Mouse (Mus musculus) adrenal gland, postnatal 10 days (tissue): ENCODE data around the gene Jmjd4. TPM values are rescaled to one million over a fixed set of nuclear protein-coding genes. Genes with fewer than 3 reads are reported as not detected.

ENCODE experiments used
- DNase-seq: peaks from one replicate; pipeline ENCODE4 v3.0.0; 2021; ENCODE audit warnings: mixed read lengths
- total RNA-seq, 2 experiments: library from RNA; stranded (reverse); gene quantifications; 2 replicates each; pipeline ENCODE4 v1.2.3; 2021

Gene Jmjd4
- total RNA-seq, 2 experiments from 2014 or later, result 7.5 to 9.8 TPM

- no peak for DNase-seq
Measured at GRCm38 (mm10) chr11:59471413-59472325, 21.8 kb downstream of the Jmjd4 start.

- DNase-seq, result peak; percentile 94
Measured at GRCm38 (mm10) chr11:59472326-59472677, 22.5 kb downstream of the Jmjd4 start, which contains the start of gene Zfp867. TSS of gene Zfp867 (minus strand) at chr11:59472474.

DNA sequence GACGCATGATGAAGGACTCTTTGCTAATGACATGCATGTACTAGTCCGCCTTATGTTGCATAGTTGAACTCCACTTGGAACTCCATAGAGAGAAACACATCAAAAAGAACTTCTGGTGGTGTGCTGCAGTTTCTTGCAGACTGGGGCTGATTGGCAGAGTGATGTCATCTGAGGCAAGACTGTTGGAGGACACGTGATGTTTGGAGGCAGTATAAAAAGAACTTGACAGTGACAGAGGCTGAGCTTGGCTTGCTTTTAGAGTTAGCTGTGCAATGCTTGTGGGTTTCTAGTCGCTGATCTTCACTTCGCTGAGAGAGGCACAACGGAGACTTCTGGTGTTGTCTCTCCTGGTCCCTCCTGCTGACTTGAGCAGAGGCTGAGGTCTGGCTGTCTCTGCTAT is 27.4 kb downstream of the Jmjd4 start:
- DNase-seq, result no peak

DNA sequence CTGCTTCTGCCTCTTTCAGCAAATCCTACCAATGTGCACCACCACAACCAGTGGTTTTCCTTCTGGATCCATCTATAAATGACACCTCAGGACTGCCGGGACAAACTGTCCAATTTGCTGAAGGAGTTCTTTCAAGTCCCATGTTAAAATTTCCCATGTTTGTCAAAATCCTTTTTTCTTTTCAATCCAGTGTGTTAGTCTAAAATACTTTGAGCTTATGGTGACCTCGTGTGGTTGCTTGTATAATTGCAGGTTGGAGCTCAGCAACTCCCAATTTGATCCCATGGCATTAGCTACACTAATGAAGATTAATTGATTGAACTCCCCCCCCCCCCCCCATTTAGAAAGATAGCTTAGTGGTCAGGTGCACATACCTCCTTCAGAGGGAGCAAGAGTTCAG is 33.4 kb downstream of the Jmjd4 start:
- DNase-seq, result peak; percentile 67

DNA sequence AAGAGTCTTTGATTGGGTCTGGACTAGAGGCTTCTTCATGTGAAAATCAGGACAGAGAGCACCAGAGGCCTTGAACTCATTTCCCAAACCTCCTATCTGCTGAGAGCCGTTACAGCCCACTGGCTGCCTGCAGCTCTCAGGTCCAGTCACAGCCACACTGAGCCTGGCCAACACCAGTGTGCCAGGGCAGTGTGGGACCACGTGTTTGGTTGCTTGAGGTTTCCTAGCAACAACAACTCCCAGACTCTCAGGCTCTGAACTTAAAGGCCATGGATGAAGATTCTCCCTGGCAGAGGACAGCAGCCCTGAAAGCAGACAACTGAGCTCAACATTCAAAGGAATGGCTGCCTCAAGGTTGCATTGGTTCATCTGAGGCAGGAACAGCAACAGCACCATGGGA is 35.8 kb downstream of the Jmjd4 start:
- peak; percentile 51 for DNase-seq

- DNase-seq, result no peak
Measured at GRCm38 (mm10) chr11:59486222-59486621, 36.4 kb downstream of the Jmjd4 start.

- DNase-seq, result no peak
Measured at GRCm38 (mm10) chr11:59496672-59497310, 46.9 kb downstream of the Jmjd4 start.

DNA sequence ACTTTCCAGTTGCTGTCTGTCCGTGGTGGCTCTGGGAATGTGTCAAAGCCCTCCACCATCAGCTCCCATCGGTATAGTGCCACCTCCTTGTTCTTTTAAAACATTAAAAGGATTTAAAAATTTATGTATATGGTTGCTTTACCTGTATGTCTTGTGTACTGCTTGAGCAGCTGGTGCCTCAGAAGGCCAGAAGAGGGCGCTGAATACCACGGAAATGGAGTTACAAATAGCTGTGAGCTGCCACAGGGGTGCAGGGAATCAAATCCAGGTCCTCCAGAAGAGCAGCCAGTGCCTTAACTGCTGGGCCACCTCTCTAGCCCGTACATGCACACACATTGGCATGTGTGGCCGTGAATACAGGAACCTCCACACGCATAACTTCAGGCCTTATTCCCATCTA is 47.9 kb downstream of the Jmjd4 start:
- no peak for DNase-seq

DNA sequence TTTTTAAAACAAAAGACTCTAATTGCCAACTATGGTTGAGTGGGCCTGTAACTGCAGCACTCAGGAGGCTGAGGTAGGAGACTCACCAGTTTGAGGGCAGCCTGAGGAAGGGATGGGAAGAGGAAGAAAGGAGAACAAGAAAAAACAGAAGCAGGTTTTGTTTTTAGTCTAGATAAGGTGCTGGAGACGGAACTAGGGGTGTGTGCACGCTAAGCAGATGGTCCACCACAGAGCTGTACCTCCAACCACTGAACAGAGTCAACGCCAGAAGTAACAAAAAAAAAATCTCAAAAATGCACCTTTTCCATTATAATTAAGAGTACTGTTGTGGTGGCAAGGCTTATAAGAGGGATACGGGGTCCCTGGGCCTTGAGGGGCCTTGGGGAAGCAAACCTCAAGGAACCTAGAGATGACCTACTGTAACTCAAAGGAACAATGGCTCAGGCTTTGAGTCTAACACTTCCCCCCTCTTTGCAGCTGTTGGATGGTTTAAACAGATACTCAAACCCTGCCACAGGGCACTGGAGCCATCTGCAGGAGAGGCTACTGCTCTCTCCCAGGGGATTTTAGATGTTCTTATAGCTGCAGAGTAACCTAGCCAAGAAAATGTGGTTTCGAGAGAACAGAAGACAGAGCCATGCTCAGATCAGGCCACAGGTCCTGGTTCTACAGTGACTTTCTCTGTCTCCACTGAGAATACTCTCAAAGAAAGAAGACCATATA is 52.3 kb downstream of the Jmjd4 start:
- DNase-seq, result no peak

- peak; percentile 69 for DNase-seq
Measured at GRCm38 (mm10) chr11:59505351-59505838, 55.5 kb downstream of the Jmjd4 start.

GRCm38 (mm10) chr11:59505839-59506712 is 56.2 kb downstream of the Jmjd4 start:
- peak; percentile 93 for DNase-seq

DNA sequence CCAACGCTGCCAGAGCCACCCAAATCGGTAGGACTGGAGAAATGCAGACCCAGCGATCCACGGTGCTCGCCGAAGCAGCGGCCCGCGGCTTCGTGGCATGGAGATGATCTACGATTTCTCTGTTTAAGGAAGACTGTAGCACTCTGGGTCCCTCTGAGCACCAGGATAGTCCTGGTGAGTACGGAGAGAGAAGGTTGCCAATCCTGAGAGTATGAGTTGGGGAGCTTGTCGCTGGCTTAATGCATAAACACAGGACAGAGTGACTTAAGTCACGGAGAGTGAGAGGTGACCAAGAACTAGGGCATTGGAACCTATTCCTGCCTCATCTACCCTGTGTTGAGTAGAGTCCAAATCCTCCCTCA is 56.8 kb downstream of the Jmjd4 start:
- no peak for DNase-seq

Other genes with a start within 250 kb of the Jmjd4 start
- gene Mrpl55, start 247.6 kb upstream of the Jmjd4 start, total RNA-seq, result 10 to 100 TPM; 72.8 to 78.8 TPM
- 10 to 100 TPM; 21.2 to 21.8 TPM for gene 2310033P09Rik, start 241.7 kb upstream of the Jmjd4 start, total RNA-seq
- gene Arf1, start 221.8 kb upstream of the Jmjd4 start, total RNA-seq, result 100 to 1,000 TPM; 322 to 364 TPM
- not detected for gene Wnt3a, start 159.3 kb upstream of the Jmjd4 start, total RNA-seq
- 1 to 10 TPM; 1.7 to 3.5 TPM for gene Wnt9a, start 143.1 kb upstream of the Jmjd4 start, total RNA-seq
- gene Prss38, start 74.4 kb upstream of the Jmjd4 start, total RNA-seq, result not detected
- gene Snap47, start 1.1 kb downstream of the Jmjd4 start, total RNA-seq, result 10 to 100 TPM; 56.4 to 56.8 TPM
- 1 to 10 TPM; 3.9 to 6.4 TPM for gene Zfp867, start 22.4 kb downstream of the Jmjd4 start, total RNA-seq
- 10 to 100 TPM; 22.6 to 23.4 TPM for gene Zkscan17, start 76.7 kb downstream of the Jmjd4 start, total RNA-seq
- under 1 TPM; 0.42 to 0.51 TPM for gene Nlrp3, start 91.5 kb downstream of the Jmjd4 start, total RNA-seq
- not detected for gene Olfr222, start 126.2 kb downstream of the Jmjd4 start, total RNA-seq
- gene Olfr223, start 143.2 kb downstream of the Jmjd4 start, total RNA-seq, result not detected
- gene Mprip, start 211.3 kb downstream of the Jmjd4 start, total RNA-seq, result 100 to 1,000 TPM; 216 to 263 TPM